Mouse (Mus musculus): ENCODE measurements around the gene Fbxo8.

DNA sequence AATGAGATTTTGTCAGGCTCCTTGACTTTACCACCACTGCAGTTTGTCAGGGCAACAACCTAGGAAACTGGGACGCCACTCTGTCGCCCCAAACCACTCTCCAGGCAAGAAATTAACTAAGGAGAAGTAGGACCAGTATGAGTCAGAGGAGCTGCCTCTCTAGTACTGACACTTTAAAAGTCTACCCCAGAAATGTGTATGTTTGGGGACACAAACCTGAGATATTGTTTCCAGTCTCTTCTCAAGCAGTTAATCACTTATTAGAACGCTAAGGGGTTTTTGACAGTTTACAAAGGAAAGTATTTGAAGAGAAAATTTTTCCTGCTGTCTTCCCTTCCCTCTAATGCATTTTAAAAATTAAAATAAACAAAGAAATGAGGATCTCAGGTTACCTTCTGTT is 55.6 kb downstream of the Fbxo8 start:
- TF ChIP-seq HCFC1 (IDR thresholded peaks at IDR 0.05; ENCODE audit: low read depth, low read length) (no peak), EP300 (IDR thresholded peaks at IDR 0.05; ENCODE audit: low read length) (peak; percentile 49; the same call in 1 of the 2 replicates), CTCF (conservative IDR thresholded peaks at IDR 0.05 in 1 of 2, IDR thresholded peaks at IDR 0.05 in 1 of 2; ENCODE audit: low read depth in 2 of 2, low read length in 2 of 2) (no peak), JUND (conservative IDR thresholded peaks at IDR 0.05; ENCODE audit: low read depth, low read length) (peak; percentile 53; the same call in 1 of the 2 replicates), POLR2A (IDR thresholded peaks at IDR 0.05; ENCODE audit: low read depth, low read length) (no peak), MAZ (IDR thresholded peaks at IDR 0.05; ENCODE audit: low read depth, low read length) (0 out of 2 replicates have a peak, but pooled peaks have one; percentile 25), CHD1 (IDR thresholded peaks at IDR 0.05; ENCODE audit: low read depth, low read length) (no peak), KAT2A (IDR thresholded peaks at IDR 0.05; ENCODE audit: insufficient replicate concordance, low read length) (no peak), USF2 (conservative IDR thresholded peaks at IDR 0.05; ENCODE audit: low read depth, low read length) (no peak), ELF1 (IDR thresholded peaks at IDR 0.05; ENCODE audit: low read depth, low read length) (no peak), ZC3H11A (IDR thresholded peaks at IDR 0.05; ENCODE audit: low read depth, low read length) (no peak), MAFK (IDR thresholded peaks at IDR 0.05; ENCODE audit: insufficient replicate concordance, low read length) (no peak), RCOR1 (conservative IDR thresholded peaks at IDR 0.05; ENCODE audit: low read depth, low read length) (no peak)
